Mouse (Mus musculus) left cerebral cortex, adult 8-10 months (tissue): Measurements from ENCODE around the gene Cramp1l. TPM values are rescaled to one million over a fixed set of nuclear protein-coding genes. Genes with fewer than 3 reads are reported as not detected.
"Not testable (repeated sequence)": the region's sequence is repeated elsewhere in the genome, so short reads cannot be mapped to it uniquely, and the experiment has no call there.

Experiments used
- DNase-seq, 2 experiments: peaks; one replicate each; pipeline ENCODE4 v3.0.0; 2022; ENCODE audit warnings: low spot score in 2 of 2
- total RNA-seq, 4 experiments: library from RNA; stranded (reverse); gene quantifications; 2 replicates each; pipeline ENCODE4 v1.2.4; 2022

Gene Cramp1l
- total RNA-seq, 4 experiments from 2014 or later: 25.7 to 28.9 (median 26.7) TPM

GRCm38 (mm10) chr17:24960135-24960851 lies 55.3 kb downstream of the Cramp1l start, which contains the start of gene Jpt2:
Jpt2 (minus strand) TSS chr17:24960689.
- peak; percentile 90 to 97 for DNase-seq

- no peak for DNase-seq
These were observed 56.2 kb downstream of the Cramp1l start for GRCm38 (mm10) chr17:24959371-24959770.

- DNase-seq: no peak
These were observed 62.3 kb downstream of the Cramp1l start for GRCm38 (mm10) chr17:24953291-24953690.

- DNase-seq: no peak
These were observed 64.9 kb downstream of the Cramp1l start for GRCm38 (mm10) chr17:24950671-24951070.

GRCm38 (mm10) chr17:24948204-24948603 lies 67.4 kb downstream of the Cramp1l start:
- DNase-seq: no peak

GRCm38 (mm10) chr17:24943589-24943988 lies 72.0 kb downstream of the Cramp1l start:
- DNase-seq: not testable (repeated sequence)

- DNase-seq: peak; percentile 23 to 75
These were observed 72.6 kb downstream of the Cramp1l start for GRCm38 (mm10) chr17:24943036-24943435.

- peak; percentile 21 to 23 for DNase-seq
These were observed 73.1 kb downstream of the Cramp1l start for GRCm38 (mm10) chr17:24942453-24942852.

- DNase-seq: no peak
These were observed 78.3 kb downstream of the Cramp1l start for GRCm38 (mm10) chr17:24937266-24937665.

- peak; percentile 90 to 95 for DNase-seq
These were observed 79.0 kb downstream of the Cramp1l start, which contains the start of gene Mapk8ip3 for GRCm38 (mm10) chr17:24936259-24937237. Mapk8ip3 (minus strand) TSS chr17:24936977.

GRCm38 (mm10) chr17:24935666-24936065 lies 79.9 kb downstream of the Cramp1l start:
- DNase-seq: no peak

- no peak for DNase-seq
These were observed 80.7 kb downstream of the Cramp1l start for GRCm38 (mm10) chr17:24934926-24935325.

GRCm38 (mm10) chr17:24933163-24933562 lies 82.4 kb downstream of the Cramp1l start:
- no peak for DNase-seq

- DNase-seq: no peak
These were observed 83.2 kb downstream of the Cramp1l start for GRCm38 (mm10) chr17:24932431-24932830.

- no peak for DNase-seq
These were observed 86.1 kb downstream of the Cramp1l start for GRCm38 (mm10) chr17:24929506-24929905.

GRCm38 (mm10) chr17:24923246-24923645 lies 92.3 kb downstream of the Cramp1l start:
- no peak for DNase-seq

GRCm38 (mm10) chr17:24913984-24914383 lies 101.6 kb downstream of the Cramp1l start:
- DNase-seq: no peak

Other genes starting within 250 kb of the Cramp1l start
- not detected for gene Meiob, start 211.5 kb downstream of the Cramp1l start, total RNA-seq
- 100 to 1,000 TPM; 129 to 143 (median 135) TPM for gene Hagh, start 175.6 kb downstream of the Cramp1l start, total RNA-seq
- 10 to 100 TPM; 18.7 to 19.5 (median 19.1) TPM for gene Fahd1, start 165.4 kb downstream of the Cramp1l start, total RNA-seq
- gene Igfals, start 149.8 kb downstream of the Cramp1l start, total RNA-seq: under 1 TPM in 2 of 4 experiments, not detected in 2; 0.17 to 0.25 TPM
- 10 to 100 TPM; 28.1 to 33.7 (median 32.0) TPM for gene Nubp2, start 129.4 kb downstream of the Cramp1l start, total RNA-seq
- gene Spsb3, start 129.1 kb downstream of the Cramp1l start, total RNA-seq: 10 to 100 TPM; 51.6 to 57.5 (median 55.3) TPM
- gene Eme2, start 120.7 kb downstream of the Cramp1l start, total RNA-seq: 10 to 100 TPM; 44.3 to 57.5 (median 48.6) TPM
- 10 to 100 TPM; 65.0 to 73.3 (median 69.1) TPM for gene Mrps34, start 120.7 kb downstream of the Cramp1l start, total RNA-seq
- 10 to 100 TPM; 43.5 to 59.7 (median 55.1) TPM for gene Nme3, start 119.3 kb downstream of the Cramp1l start, total RNA-seq
- 100 to 1,000 TPM; 348 to 379 (median 363) TPM for gene Mapk8ip3, start 78.8 kb downstream of the Cramp1l start, total RNA-seq
- gene Jpt2, start 55.1 kb downstream of the Cramp1l start, total RNA-seq: 1 to 10 TPM; 5.4 to 7.7 (median 7.0) TPM
- gene Ift140, start 297 bp upstream of the Cramp1l start, total RNA-seq: 10 to 100 TPM; 17.4 to 21.5 (median 20.3) TPM
- gene Tmem204, start 67.8 kb upstream of the Cramp1l start, total RNA-seq: 10 to 100 TPM in 3 of 4 experiments, 1 to 10 TPM in 1; 7.5 to 11.2 (median 10.6) TPM
- gene Telo2, start 100.2 kb upstream of the Cramp1l start, total RNA-seq: 10 to 100 TPM; 22.6 to 34.6 (median 28.6) TPM
- under 1 TPM; 0.65 to 0.96 (median 0.75) TPM for gene Ptx4, start 105.0 kb upstream of the Cramp1l start, total RNA-seq
- gene Clcn7, start 117.6 kb upstream of the Cramp1l start, total RNA-seq: 10 to 100 TPM; 50.0 to 54.5 (median 51.1) TPM
- not detected for gene Ccdc154, start 146.7 kb upstream of the Cramp1l start, total RNA-seq
- gene Gm38655, start 159.7 kb upstream of the Cramp1l start, total RNA-seq: under 1 TPM in 1 of 4 experiments, not detected in 3; 0.42 TPM
- 10 to 100 TPM; 17.7 to 19.9 (median 19.6) TPM for gene BC003965, start 168.8 kb upstream of the Cramp1l start, total RNA-seq
- 10 to 100 TPM; 37.0 to 40.0 (median 37.8) TPM for gene Unkl, start 172.6 kb upstream of the Cramp1l start, total RNA-seq
- gene Gnptg, start 224.3 kb upstream of the Cramp1l start, total RNA-seq: 10 to 100 TPM; 73.0 to 83.6 (median 76.1) TPM
- gene Tsr3, start 224.4 kb upstream of the Cramp1l start, total RNA-seq: 10 to 100 TPM; 18.4 to 26.5 (median 24.7) TPM
- 10 to 100 TPM; 14.5 to 33.9 (median 31.2) TPM for gene Baiap3, start 240.6 kb upstream of the Cramp1l start, total RNA-seq